Mouse (Mus musculus) heart, adult 2 months (tissue): ENCODE results near the gene Pclaf. TPM values are rescaled to one million over a fixed set of nuclear protein-coding genes. Genes with fewer than 3 reads are reported as not detected.

Experiments used
- DNase-seq, 2 experiments: peaks; one replicate each; pipeline ENCODE4 v3.0.0; 2021
- H3K27ac ChIP-seq: fragments of 200-600 bp; 2 replicates; pipeline ENCODE4 v1.8.1; 2022
- H3K27me3 ChIP-seq: fragments of 200-500 bp; 2 replicates; pipeline ENCODE4 v1.6.1; 2012; ENCODE audit warnings: mild to moderate bottlenecking, low read length, inconsistent platforms, mixed read lengths; ENCODE audit not compliant: control insufficient read depth, insufficient read depth
- H3K36me3 ChIP-seq: fragments of 200-500 bp; 2 replicates; pipeline ENCODE4 v1.6.1; 2012; ENCODE audit warnings: low read length, inconsistent platforms; ENCODE audit not compliant: control insufficient read depth, insufficient read depth
- H3K4me1 ChIP-seq: fragments of 200-500 bp; 2 replicates; pipeline ENCODE4 v1.6.1; 2011; ENCODE audit warnings: low read length; ENCODE audit not compliant: control insufficient read depth, insufficient read depth
- H3K4me3 ChIP-seq: fragments of 200-600 bp; 2 replicates; pipeline ENCODE4 v1.8.1; 2022
- H3K79me2 ChIP-seq: fragments of 200-500 bp; replicated peaks from 2 replicates; pipeline ENCODE4 v1.6.1; 2012; ENCODE audit warnings: mild to moderate bottlenecking, inconsistent platforms, low read length, moderate library complexity, mixed read lengths; ENCODE audit not compliant: control insufficient read depth, insufficient read depth
- H3K9ac ChIP-seq: fragments of 200-500 bp; 2 replicates; pipeline ENCODE4 v1.6.1; 2012; ENCODE audit warnings: low read depth, mild to moderate bottlenecking, control low read depth, inconsistent platforms, low read length, mixed read lengths
- CTCF ChIP-seq: fragments of 200-600 bp; IDR thresholded peaks from 2 replicates; pipeline ENCODE4 v1.8.1; 2022; ENCODE audit warnings: antibody characterized with exemption, mild to moderate bottlenecking, moderate library complexity
- EP300 ChIP-seq: fragments of 200-500 bp; IDR thresholded peaks from 2 replicates; pipeline ENCODE4 v1.6.1; 2011; ENCODE audit warnings: low read depth, low read length, control low read depth; ENCODE audit not compliant: insufficient read depth
- POLR2A ChIP-seq: fragments of 200-500 bp; IDR thresholded peaks from 2 replicates; pipeline ENCODE4 v1.6.1; 2011; ENCODE audit warnings: mild to moderate bottlenecking, low read depth, low read length, control low read depth; ENCODE audit not compliant: insufficient read depth
- WGBS: fragments of 180-500 bp; shearing (Covaris S2); methylation state at CpG from one replicate; pipeline ENCODE4 v1.1.7; 2018; 5-methylcytosine and 5-hydroxymethylcytosine counted together
- intact Hi-C: fragments of 180-260 bp; cut with DNase I; formaldehyde crosslinking; loops from one replicate; pipeline ENCODE4 v1.15.1; 2025
- long read RNA-seq: library from polyadenylated mRNA; stranded (forward); transcript quantifications from one replicate; pipeline ENCODE4 v2.0.0, GENCODE M21; 2021
- polyA plus RNA-seq: library from polyadenylated mRNA; depleted of rRNA; stranded (reverse); fragments of >200 nt; gene quantifications from 2 replicates; pipeline ENCODE4 v1.2.3, GENCODE M21; 2012; rRNA removed
- total RNA-seq, 2 experiments: library from RNA; stranded (reverse); gene quantifications; 2 replicates each; pipeline ENCODE4 v1.2.3; 2021

Pclaf gene
- total RNA-seq (under 1 TPM; 0.26 to 0.32 TPM), polyA plus RNA-seq (0.20 and 0.26 TPM in 2 replicates)
- long read RNA-seq, result 0 reads

DNA sequence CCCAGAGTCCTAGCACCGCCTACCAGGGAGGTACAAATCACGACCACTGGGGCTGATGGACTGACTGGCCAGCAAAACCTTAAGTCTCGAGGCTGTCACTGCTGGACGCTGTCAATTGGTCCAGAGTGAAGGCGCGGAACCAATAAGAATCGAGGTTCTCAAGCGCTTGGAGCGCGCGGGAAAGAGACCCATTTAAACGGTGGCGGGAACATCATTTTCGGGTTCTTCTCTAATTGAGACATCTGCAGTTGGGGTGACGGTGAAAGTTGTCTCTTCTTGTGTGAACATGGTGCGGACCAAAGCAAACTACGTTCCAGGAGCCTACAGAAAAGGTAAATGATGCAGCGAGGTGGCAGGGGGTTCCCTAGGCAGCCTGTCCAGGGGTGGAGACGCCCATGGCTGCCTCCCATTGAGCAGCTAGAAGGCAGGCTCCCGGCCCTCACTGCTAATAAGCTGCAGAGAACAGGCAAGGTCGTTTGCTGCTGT, at the start of gene Pclaf:
Pclaf (plus strand) TSS at position 95 of the 486 bp plus-strand sequence.
- TF ChIP-seq CTCF (peak; percentile 17; the same call in 1 of the 2 replicates), POLR2A (no peak), EP300 (no peak)
- Histone ChIP-seq H3K9ac (no peak within 1 kb of the TSS), H3K4me3 (peak within 1 kb of the TSS; percentile 25), H3K27me3 (no peaks in the 10 kb centered on the region), H3K79me2 (no peaks in the 10 kb centered on the region), H3K27ac (no peak within 1 kb of the TSS), H3K36me3 (no peaks in the 10 kb centered on the region), H3K4me1 (no peaks in the 10 kb centered on the region)
- intact Hi-C loops, result no loop called here
- peak; percentile 59 to 74 for DNase-seq
- WGBS, result under 1% methylated on average over 21 of the region's 21 CpGs

DNA sequence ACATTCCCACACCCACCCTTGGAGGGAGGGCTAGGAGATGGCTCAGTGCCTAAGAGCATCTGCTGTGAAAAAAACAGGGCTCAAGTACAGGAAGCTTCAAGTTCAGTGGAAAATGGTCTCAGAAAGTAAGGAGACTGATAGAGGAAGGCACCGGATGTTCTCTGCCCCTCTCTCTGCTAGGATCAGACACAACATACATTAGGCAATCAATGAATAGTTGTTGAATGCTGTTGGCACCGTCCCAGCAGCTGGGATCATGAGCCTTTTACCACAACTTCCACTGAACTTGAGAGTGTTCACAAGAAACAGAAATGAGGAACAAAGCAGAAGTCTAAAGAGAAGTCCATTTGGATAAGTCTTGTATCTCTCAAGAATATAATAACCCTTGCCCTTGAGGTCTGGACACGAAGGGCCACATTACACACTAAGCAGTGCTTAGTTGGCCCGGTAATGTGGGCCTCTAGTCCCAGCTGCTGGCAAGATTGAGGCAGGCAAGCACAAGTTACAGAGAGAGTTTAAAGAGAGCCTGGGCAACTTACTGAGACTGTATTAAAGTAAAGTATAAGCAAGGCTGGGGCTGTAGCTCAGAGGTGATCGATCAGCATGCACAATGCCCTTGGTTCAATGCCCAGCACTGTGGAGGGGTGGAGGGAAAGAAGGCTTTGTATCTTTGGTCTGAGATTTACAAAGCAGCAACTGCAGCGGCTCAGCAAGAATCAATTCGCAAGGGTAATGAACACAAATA, 45.4 kb upstream of the Pclaf start:
- Histone ChIP-seq H3K36me3 (peaks cover 2% of the 10 kb centered on the region), H3K27ac (no peak overlapping the region), H3K4me1 (peaks cover 7% of the 10 kb centered on the region), H3K79me2 (no peaks in the 10 kb centered on the region), H3K4me3 (no peak overlapping the region), H3K9ac (no peak overlapping the region), H3K27me3 (no peaks in the 10 kb centered on the region)
- peak in 1 of 2 experiments; percentile 45 for DNase-seq
- TF ChIP-seq CTCF (no peak), POLR2A (no peak), EP300 (no peak)
- intact Hi-C loops, result loop anchor here (5.0 kb wide), 1 partner anchor 147 kb away; no protein-coding TSS in a partner anchor
- 56% methylated on average over 7 of the region's 7 CpGs for WGBS

DNA sequence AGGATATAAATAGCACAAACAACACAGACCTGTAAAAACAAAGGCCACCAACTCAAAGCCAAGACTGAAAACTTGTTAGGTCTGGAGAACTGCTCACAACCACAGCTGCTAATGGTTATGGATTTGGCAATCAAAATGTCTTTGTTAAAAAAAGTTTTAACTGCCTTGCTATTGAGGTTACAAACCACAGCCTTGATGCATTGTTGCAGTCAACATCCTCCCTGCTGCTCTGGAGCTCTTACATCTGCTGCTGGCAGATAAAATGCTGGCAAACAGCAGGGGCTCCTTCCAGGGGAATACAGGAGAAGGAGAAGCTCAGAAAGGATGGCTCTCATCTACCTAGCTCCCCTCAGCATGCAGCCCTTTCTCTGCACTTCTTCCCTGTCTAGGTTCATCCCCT, 41.9 kb upstream of the Pclaf start:
- intact Hi-C loops, result loop anchor here (5.0 kb wide), 1 partner anchor 151 kb away; no protein-coding TSS in a partner anchor
- no peaks in the 10 kb centered on the region for H3K79me2 ChIP-seq
- H3K27ac ChIP-seq, result no peak overlapping the region
- peak in 1 of 2 experiments; percentile 15 for DNase-seq
- peaks cover 7% of the 10 kb centered on the region for H3K4me1 ChIP-seq
- no peak overlapping the region for H3K4me3 ChIP-seq
- no peak overlapping the region for H3K9ac ChIP-seq
- peaks cover 2% of the 10 kb centered on the region for H3K36me3 ChIP-seq
- TF ChIP-seq POLR2A (no peak), CTCF (no peak), EP300 (no peak)
- no peaks in the 10 kb centered on the region for H3K27me3 ChIP-seq

DNA sequence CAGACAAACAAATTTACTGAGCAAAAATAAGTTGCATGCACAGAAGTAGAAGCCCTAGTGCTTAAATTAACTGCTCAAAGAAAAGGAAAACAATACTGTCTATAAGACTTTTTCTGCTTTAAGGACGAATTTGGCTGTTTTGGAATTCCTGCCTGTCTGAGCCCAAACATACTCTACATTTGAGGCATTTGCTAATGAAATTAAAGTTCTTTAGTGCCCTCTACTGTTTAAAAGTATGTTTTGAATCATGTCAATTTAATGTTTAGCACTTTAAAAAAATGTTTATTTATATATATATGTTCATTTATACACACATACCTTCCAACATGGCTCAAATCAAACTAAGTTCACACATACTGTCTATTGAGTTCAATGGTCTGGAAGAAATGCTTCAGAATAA, 39.8 kb upstream of the Pclaf start:
- 36% methylated on average over 1 of the region's 1 CpGs for WGBS
- intact Hi-C loops, result loop anchor here (1.0 kb wide), 1 partner anchor 244 kb away; no protein-coding TSS in a partner anchor
- no peak overlapping the region for H3K9ac ChIP-seq
- H3K4me1 ChIP-seq, result peaks cover 2% of the 10 kb centered on the region; the same call in 1 of the 2 replicates
- no peak for TF ChIP-seq POLR2A
- peak; percentile 68 for TF ChIP-seq CTCF
- TF ChIP-seq EP300, result no peak
- H3K4me3 ChIP-seq, result no peak overlapping the region
- H3K36me3 ChIP-seq, result peaks cover 2% of the 10 kb centered on the region
- H3K79me2 ChIP-seq, result no peaks in the 10 kb centered on the region
- no peak overlapping the region for H3K27ac ChIP-seq
- no peak for DNase-seq
- no peaks in the 10 kb centered on the region for H3K27me3 ChIP-seq

DNA sequence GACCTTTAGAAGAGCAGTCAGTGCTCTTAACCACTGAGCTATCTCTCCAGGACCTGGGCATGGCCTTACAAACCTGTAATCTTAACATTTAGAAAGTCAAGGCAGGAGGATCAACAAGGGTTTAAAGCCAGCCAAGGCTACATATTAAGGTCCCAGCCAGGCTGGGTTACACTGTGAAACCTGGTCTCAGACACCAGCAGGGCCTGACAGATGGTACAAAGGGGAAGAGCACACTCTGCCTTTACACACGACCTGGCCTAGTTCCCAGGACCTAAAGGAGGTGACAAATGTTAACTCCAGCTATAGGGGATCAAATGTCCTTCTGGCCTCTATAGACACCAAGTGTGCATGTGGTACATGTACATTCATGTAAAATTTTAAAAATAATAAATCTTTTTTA, 30.4 kb upstream of the Pclaf start:
- 58% methylated on average over 1 of the region's 1 CpGs for WGBS
- intact Hi-C loops, result no loop called here
- Histone ChIP-seq H3K27ac (no peak overlapping the region), H3K79me2 (no peaks in the 10 kb centered on the region), H3K4me3 (no peak overlapping the region), H3K4me1 (no peaks in the 10 kb centered on the region), H3K36me3 (no peaks in the 10 kb centered on the region), H3K27me3 (no peaks in the 10 kb centered on the region), H3K9ac (no peak overlapping the region)
- TF ChIP-seq CTCF, result no peak
- no peak for TF ChIP-seq EP300
- no peak for TF ChIP-seq POLR2A
- DNase-seq, result no peak
